Mouse (Mus musculus) embryonic fibroblast, embryonic 13.5 days (primary cell): ENCODE data around the gene Zfp28. TPM values are rescaled to one million over a fixed set of nuclear protein-coding genes. Genes with fewer than 3 reads are reported as not detected.

Experiments
- H3K27ac ChIP-seq: 2 replicates; pipeline ENCODE4 v1.5.1; 2012; ENCODE audit warnings: low read length, control low read depth, inconsistent platforms; ENCODE audit not compliant: insufficient read depth
- H3K4me1 ChIP-seq: 2 replicates; pipeline ENCODE4 v1.6.1; 2011; ENCODE audit warnings: low read length; ENCODE audit not compliant: control insufficient read depth, insufficient read depth
- H3K4me3 ChIP-seq: 2 replicates; pipeline ENCODE4 v1.5.1; 2011; ENCODE audit warnings: mild to moderate bottlenecking, control low read depth, low read length; ENCODE audit not compliant: insufficient read depth
- CTCF ChIP-seq: IDR thresholded peaks from 2 replicates; pipeline ENCODE4 v1.5.1; 2011; ENCODE audit warnings: mild to moderate bottlenecking, control low read depth, low read length, moderate library complexity, borderline replicate concordance; ENCODE audit not compliant: insufficient read depth
- POLR2A ChIP-seq: IDR thresholded peaks from 2 replicates; pipeline ENCODE4 v1.6.1; 2011; ENCODE audit warnings: low read depth, mild to moderate bottlenecking, control low read depth, low read length, moderate library complexity
- polyA plus RNA-seq: library from polyadenylated mRNA; stranded (reverse); fragments of >200 nt; gene quantifications from 2 replicates; pipeline ENCODE4 v1.2.4, GENCODE M21; 2011; ENCODE audit warnings: low read depth; ENCODE audit not compliant: missing spikeins, insufficient read length

Zfp28 gene
- polyA plus RNA-seq, result 9.3 and 10.5 TPM in 2 replicates

DNA sequence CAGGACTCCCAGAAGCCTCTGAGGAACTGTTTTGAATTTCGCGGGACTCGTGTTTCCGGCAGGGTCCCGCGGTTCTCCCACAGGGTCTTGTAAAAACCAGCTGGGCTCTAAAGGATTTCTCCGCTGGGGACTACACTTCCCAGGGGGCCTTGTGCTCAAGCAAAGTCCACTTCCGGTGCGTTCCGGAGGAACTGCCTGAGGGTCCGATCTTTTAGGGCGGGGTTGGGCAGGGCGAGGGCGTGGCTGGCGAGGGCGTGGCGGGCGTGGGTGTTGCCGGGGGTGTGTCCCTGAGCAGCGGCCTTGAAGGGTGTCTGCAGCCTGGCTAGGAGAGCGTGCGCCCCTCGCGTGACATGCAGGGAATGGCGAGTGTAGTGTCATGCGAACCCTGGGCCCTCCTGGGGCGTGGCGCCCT is at the start of gene Zfp28:
TSS of gene Zfp28 (plus strand) at position 252 of the 412 bp plus-strand sequence.
- H3K27ac ChIP-seq, result no peak within 1 kb of the TSS
- no peaks in the 10 kb centered on the region for H3K4me1 ChIP-seq
- peak within 1 kb of the TSS; percentile 74 for H3K4me3 ChIP-seq
- peak; percentile 45; the same call in 1 of the 2 replicates for TF ChIP-seq CTCF
- TF ChIP-seq POLR2A, result peak; percentile 86

DNA sequence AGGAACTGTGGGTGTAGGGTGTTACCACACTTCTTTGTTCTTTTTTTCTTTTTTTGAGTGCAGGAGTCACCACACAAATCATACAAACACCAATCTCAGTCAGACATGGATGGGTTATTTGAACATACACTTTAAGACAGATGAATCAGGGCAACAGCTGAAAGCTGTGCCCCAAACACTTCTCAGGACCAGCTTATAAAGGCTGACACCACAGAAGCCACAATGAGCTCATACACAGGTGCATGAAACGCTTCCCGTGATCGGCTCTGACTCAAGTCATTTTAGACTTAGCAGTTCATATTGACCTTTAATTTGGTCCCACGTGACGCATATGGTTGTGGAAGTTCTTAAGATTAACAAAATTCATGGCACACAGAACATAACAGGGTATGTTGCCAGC is 43.2 kb upstream of the Zfp28 start:
- TF ChIP-seq CTCF (no peak), POLR2A (no peak)
- Histone ChIP-seq H3K4me3 (no peak overlapping the region), H3K27ac (no peak overlapping the region), H3K4me1 (no peaks in the 10 kb centered on the region)

DNA sequence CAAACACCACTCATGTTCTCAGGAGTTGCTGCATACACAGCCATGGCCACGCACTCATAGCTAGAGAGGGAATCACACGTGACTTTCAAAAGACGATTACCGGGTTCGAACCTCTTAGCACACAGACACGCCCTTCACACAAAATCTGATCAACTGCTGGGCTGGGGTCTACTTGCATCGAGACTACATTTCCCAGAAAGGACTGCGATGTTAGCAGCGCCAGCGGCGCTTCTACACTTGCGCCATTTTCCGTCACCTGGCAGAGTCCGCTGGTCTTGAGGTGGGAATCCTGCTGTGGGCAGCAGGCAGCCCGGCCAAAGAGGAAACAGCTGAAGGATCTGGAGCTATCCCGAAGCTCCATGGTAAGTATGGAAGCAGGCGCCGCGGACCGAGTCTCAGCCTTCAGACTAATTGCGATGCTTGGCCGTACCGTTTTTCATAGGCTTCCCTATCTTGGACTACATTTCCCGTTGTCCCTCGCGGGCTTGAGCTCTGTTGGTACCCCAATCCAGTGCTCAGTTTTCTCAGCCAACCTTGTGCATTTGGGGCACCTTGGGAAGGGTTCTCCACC is 39.5 kb upstream of the Zfp28 start, which contains the start of gene Gm3854:
TSS of gene Gm3854 (plus strand) at position 259 of the 571 bp plus-strand sequence.
- no peak within 1 kb of the TSS for H3K27ac ChIP-seq
- TF ChIP-seq POLR2A, result no peak
- TF ChIP-seq CTCF, result no peak
- peak within 1 kb of the TSS; percentile 66 for H3K4me3 ChIP-seq
- no peaks in the 10 kb centered on the region for H3K4me1 ChIP-seq

DNA sequence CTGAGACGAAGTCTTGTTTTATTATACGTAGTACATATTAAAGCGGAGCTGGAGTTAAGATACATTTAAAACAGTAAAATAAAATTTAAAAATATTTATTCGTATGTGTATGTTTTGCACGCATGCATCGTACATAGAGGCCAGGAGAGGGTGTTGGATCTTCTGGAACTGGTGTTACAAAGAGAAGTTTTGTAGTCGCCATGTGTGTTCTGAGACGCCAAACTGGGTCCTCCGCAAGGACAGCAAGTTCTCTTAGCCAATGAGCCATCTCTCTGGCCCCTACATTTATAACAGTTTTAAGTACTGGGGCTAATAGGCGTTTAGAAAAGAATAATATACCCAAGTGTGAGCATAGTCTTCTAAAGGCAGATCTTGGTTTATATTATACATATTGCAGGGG is 39.0 kb upstream of the Zfp28 start:
- no peak overlapping the region for H3K27ac ChIP-seq
- H3K4me1 ChIP-seq, result no peaks in the 10 kb centered on the region
- no peak for TF ChIP-seq POLR2A
- no peak for TF ChIP-seq CTCF
- peak overlapping the region; percentile 66; the same call in 1 of the 2 replicates for H3K4me3 ChIP-seq

DNA sequence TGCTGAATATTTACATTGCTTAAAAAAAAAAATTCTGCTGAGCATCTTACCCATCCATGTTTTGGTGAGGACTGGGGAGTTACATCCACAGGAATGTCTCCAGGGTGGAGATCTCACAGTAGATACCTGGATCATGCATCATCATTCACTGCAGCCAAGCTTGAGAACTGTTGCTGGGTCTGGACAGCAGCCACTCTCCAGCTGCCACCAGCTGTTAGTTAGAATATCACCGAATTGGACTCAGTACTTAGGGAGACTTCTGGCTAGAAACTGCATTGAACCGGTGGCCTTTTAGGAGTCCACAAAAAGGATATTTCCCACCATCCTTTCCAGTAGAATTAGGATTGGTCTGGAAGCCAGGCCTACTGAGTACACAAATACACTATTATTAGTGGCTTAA is 25.0 kb upstream of the Zfp28 start:
- Histone ChIP-seq H3K4me3 (no peak overlapping the region), H3K4me1 (no peaks in the 10 kb centered on the region), H3K27ac (no peak overlapping the region)
- TF ChIP-seq CTCF, result no peak
- no peak for TF ChIP-seq POLR2A

DNA sequence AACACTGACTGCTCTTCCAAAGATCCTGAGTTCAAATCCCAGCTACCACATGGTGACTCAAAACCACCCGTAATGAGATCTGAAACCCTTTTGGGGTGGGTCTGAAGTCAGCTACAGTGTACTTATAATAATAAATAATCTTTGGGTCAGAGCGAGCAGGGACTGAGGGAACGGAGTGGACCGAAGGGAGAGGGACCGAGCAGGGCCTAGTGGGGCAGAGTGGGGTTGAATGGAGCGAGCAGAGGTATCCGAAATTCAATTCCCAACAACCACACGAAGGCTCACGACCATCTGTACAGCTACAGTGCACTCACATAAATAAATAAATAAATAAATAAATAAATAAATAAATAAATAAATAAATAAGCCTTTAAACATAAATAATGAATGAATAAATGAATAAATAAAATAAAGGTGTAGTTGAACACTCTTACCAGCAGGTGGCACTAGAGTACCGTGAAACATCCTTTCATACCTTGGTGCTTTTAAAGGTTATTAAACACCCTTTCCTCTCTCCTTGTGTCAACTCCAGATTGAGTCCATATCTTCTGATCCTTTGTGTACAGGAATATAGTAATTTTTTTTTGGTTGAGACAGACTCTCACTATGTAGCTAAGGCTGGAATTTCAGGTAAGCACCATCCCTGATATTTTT is 24.0 kb upstream of the Zfp28 start:
- H3K27ac ChIP-seq, result no peak overlapping the region
- no peaks in the 10 kb centered on the region for H3K4me1 ChIP-seq
- H3K4me3 ChIP-seq, result no peak overlapping the region
- TF ChIP-seq POLR2A, result no peak
- no peak for TF ChIP-seq CTCF

DNA sequence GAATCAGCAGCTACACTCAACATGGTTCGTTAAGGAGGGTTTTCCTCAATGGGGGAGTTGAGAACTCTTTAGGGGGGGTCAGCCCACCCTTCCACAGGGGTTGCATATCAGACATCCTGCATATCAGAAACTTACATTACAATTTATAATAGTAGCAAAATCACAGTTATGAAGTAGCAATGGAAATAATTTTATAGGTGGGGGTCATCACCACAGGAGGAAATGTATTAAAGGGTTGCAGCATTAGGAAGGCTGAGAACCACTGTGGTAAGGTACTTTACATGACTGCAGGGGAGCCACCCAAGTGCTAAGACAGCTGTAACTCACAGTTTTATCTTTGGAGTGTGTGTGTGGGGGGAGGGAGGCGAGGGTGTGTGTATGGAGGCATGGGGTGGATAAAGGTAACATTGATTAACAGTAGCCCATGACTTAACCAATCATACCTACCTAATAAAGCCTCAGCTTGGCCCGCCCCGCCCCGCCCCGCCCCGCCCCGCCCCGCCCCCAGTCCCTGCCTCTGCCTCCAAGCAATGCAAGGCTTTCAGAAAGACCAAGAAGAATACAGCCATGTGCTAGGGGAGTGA is 22.5 kb upstream of the Zfp28 start:
- TF ChIP-seq CTCF, result no peak
- TF ChIP-seq POLR2A, result no peak
- H3K4me1 ChIP-seq, result no peaks in the 10 kb centered on the region
- no peak overlapping the region for H3K27ac ChIP-seq
- H3K4me3 ChIP-seq, result no peak overlapping the region

DNA sequence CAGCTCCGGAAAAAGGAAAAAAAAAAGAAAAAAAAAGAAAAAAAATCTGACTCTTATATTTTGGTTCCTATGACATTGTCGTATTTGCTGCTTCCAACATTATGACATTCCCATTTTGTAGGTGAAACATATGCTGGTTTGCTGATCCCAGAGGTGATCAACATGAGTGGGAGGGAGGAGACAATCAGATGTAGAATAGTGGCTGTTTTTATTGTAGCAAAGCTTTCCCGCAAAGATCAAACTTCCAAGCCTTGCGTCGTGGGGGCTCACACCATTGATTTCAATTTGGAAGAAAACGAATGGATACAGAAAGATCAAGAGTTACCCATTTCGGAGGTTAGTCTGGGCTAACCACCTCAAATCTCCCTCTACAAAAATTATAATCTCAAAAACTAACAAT is 21.3 kb upstream of the Zfp28 start:
- peak overlapping the region; percentile 63 for H3K27ac ChIP-seq
- no peak for TF ChIP-seq POLR2A
- TF ChIP-seq CTCF, result no peak
- H3K4me1 ChIP-seq, result no peaks in the 10 kb centered on the region
- peak overlapping the region; percentile 65 for H3K4me3 ChIP-seq

DNA sequence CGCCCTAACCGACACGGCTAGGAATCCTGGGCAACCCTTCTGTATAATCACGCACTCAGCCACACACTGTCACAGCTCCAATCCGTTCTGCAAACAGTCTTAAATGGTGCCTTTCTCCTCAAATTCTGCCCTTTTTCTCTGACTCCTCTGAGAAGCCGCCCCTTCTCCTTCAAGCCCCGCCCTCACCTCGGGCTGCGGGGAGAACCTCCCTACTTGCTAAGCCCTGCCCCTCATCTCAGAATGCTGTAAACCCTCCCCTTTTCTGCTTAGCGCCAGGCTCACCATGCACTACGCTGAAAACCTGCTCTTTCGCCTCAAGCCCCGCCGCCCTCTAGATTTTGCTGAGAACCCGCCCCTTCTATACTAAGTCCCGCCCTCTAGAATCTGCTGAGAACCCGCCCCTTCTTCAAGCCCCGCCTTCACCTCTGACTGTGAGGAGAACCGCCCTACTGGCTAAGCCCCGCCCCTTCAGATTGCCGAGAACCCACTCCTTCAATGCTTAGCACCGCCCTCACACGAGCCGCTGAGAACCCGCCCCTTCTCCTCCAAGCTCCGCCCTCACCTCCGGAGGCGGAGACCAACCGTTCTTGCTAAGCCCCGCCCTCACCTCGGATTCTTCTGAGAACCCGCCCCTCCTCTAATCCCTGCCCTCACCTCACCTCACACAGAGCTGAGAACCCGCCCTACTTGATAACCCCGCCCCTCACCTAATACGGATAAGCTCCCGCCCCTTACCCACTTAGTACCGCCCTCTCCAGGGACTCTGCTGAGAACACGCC is 20.6 kb upstream of the Zfp28 start:
- no peaks in the 10 kb centered on the region for H3K4me1 ChIP-seq
- TF ChIP-seq CTCF (no peak), POLR2A (peak; percentile 96)
- peak overlapping the region; percentile 96 for H3K27ac ChIP-seq
- peak overlapping the region; percentile 88 for H3K4me3 ChIP-seq

DNA sequence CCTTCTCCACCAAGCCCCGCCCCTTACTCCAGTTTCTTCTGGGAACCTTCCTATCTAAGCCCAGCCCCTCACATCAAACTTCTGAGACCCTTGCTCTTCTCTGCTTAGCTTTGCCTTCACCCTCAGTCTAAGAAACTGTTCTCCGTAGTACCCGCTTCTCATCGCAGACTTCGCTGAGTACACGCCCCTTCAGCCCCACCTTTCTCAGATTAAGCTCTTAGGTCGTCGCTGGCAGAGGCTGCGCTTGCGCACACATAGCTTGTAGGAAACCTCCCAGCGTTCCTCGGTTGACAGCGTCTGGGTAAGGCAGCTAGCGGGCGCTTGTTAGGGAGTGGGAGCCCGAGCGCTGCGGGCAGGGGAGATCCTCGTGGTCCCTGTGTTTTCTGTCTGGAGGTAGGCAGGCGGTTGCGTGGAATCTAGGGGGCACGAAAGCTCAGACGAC is 20.0 kb upstream of the Zfp28 start, which contains the start of gene Zfp78:
TSS of gene Zfp78 (plus strand) at position 234 of the 442 bp plus-strand sequence.
- no peaks in the 10 kb centered on the region for H3K4me1 ChIP-seq
- peak within 1 kb of the TSS; percentile 88 for H3K4me3 ChIP-seq
- TF ChIP-seq POLR2A (peak; percentile 91), CTCF (no peak)
- peak within 1 kb of the TSS; percentile 96 for H3K27ac ChIP-seq
